Mouse (Mus musculus): Measurements from ENCODE around the gene Zfp36l2. TPM values are rescaled to one million over a fixed set of nuclear protein-coding genes. Genes with fewer than 3 reads are reported as not detected.

The Zfp36l2 gene
- polyA plus RNA-seq (2012; rRNA removed), result 29.1 and 44.0 TPM in 2 replicates

DNA sequence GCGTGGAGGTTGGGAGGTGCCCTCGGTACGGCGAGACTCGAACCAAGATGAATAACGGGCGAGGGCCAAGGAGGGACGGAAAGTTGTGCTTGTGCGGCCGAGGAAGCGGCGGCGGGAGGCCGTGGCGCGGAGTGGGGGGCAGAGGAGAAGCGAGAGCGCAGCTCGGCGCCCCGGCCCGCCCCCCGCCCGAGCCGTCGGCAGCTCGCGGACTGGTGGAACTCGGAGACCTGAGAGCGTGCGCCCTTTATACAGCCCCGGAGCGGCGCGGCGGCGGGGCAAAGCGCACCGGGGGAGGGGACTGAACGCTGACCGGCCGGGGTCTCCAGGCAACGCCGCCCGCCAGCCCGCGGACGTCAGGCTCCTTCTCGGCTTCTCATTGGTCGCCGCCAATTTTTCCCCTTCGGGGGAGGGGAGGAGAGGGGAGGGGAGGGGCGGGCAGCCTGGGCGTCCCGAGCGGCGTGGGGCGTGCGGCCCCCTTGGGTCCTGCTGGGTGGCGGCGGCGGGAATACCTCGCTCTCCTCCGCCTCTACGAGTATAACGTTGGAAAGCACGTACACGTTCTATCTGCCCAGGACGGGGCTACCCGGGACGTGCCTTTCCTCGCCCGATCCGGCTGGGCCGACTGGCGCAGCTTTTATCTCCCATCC lies at the start of gene Zfp36l2:
TSS of gene Zfp36l2 (minus strand) at position 221 of the 647 bp plus-strand sequence.

